Mouse (Mus musculus): Measurements from ENCODE around the gene Tmem178.
"Not testable (repeated sequence)": the region's sequence is repeated elsewhere in the genome, so short reads cannot be mapped to it uniquely, and the experiment has no call there.

Tmem178 gene

GRCm38 (mm10) chr17:80943835-80944529 is 450 bp upstream of the Tmem178 start:
- in situ Hi-C loops (cut with MboI; ENCODE audit: unreplicated experiment in 2 of 2) = no loop called here

GRCm38 (mm10) chr17:80945510-80945909 is 1.1 kb downstream of the Tmem178 start:
- in situ Hi-C loops (cut with MboI; ENCODE audit: unreplicated experiment in 2 of 2) = not testable (repeated sequence)

- in situ Hi-C loops (cut with MboI; ENCODE audit: unreplicated experiment in 2 of 2) = no loop called here
These were observed 1.9 kb downstream of the Tmem178 start for GRCm38 (mm10) chr17:80946091-80946885.

GRCm38 (mm10) chr17:80947075-80947960 is 2.9 kb downstream of the Tmem178 start:
- in situ Hi-C loops (cut with MboI; ENCODE audit: unreplicated experiment in 2 of 2) = no loop called here

GRCm38 (mm10) chr17:80949382-80949781 is 5.0 kb downstream of the Tmem178 start:
- in situ Hi-C loops (cut with MboI; ENCODE audit: unreplicated experiment in 2 of 2) = no loop called here

GRCm38 (mm10) chr17:80949895-80950294 is 5.5 kb downstream of the Tmem178 start:
- in situ Hi-C loops (cut with MboI; ENCODE audit: unreplicated experiment in 2 of 2) = no loop called here

GRCm38 (mm10) chr17:80952305-80952704 is 7.9 kb downstream of the Tmem178 start:
- in situ Hi-C loops (cut with MboI; ENCODE audit: unreplicated experiment in 2 of 2) = no loop called here

- in situ Hi-C loops (cut with MboI; ENCODE audit: unreplicated experiment in 2 of 2) = no loop called here
These were observed 11.0 kb downstream of the Tmem178 start for GRCm38 (mm10) chr17:80955415-80955814.

- in situ Hi-C loops (cut with MboI; ENCODE audit: unreplicated experiment in 2 of 2) = no loop called here
These were observed 11.8 kb downstream of the Tmem178 start for GRCm38 (mm10) chr17:80955998-80956811.

- in situ Hi-C loops (cut with MboI; ENCODE audit: unreplicated experiment in 2 of 2) = no loop called here
These were observed 13.9 kb downstream of the Tmem178 start for GRCm38 (mm10) chr17:80958332-80958731.

- in situ Hi-C loops (cut with MboI; ENCODE audit: unreplicated experiment in 2 of 2) = no loop called here
These were observed 15.4 kb downstream of the Tmem178 start for GRCm38 (mm10) chr17:80959840-80960239.

- in situ Hi-C loops (cut with MboI; ENCODE audit: unreplicated experiment in 2 of 2) = no loop called here
These were observed 23.0 kb downstream of the Tmem178 start for GRCm38 (mm10) chr17:80967475-80967874.

- in situ Hi-C loops (cut with MboI; ENCODE audit: unreplicated experiment in 2 of 2) = no loop called here
These were observed 25.5 kb downstream of the Tmem178 start for GRCm38 (mm10) chr17:80969643-80970619.

GRCm38 (mm10) chr17:80970716-80971115 is 26.3 kb downstream of the Tmem178 start:
- in situ Hi-C loops (cut with MboI; ENCODE audit: unreplicated experiment in 2 of 2) = no loop called here

GRCm38 (mm10) chr17:80972891-80973290 is 28.5 kb downstream of the Tmem178 start:
- in situ Hi-C loops (cut with MboI; ENCODE audit: unreplicated experiment in 2 of 2) = no loop called here

GRCm38 (mm10) chr17:80977245-80977644 is 32.8 kb downstream of the Tmem178 start:
- in situ Hi-C loops (cut with MboI; ENCODE audit: unreplicated experiment in 2 of 2) = no loop called here

GRCm38 (mm10) chr17:80980096-80980495 is 35.7 kb downstream of the Tmem178 start:
- in situ Hi-C loops (cut with MboI; ENCODE audit: unreplicated experiment in 2 of 2) = no loop called here

GRCm38 (mm10) chr17:80981721-80982411 is 37.4 kb downstream of the Tmem178 start:
- in situ Hi-C loops (cut with MboI; ENCODE audit: unreplicated experiment in 2 of 2) = no loop called here
